Mouse (Mus musculus) small intestine, adult 2 months (tissue): ENCODE measurements at regions not wholly inside any gene's neighbourhood (a gene's known extent, or its start where the extent isn't known, plus 50 kb on each side); places are given as distances from the start of the nearest gene placed in this dataset.

Experiments
- H3K27ac ChIP-seq: fragments of 200-500 bp; 2 replicates; pipeline ENCODE4 v1.5.1; 2012; ENCODE audit warnings: low read depth, low read length, control low read depth, inconsistent platforms; ENCODE audit not compliant: insufficient read depth
- H3K27me3 ChIP-seq: fragments of 200-500 bp; 2 replicates; pipeline ENCODE4 v1.6.1; 2012; ENCODE audit warnings: mild to moderate bottlenecking, moderate library complexity, low read length, inconsistent platforms; ENCODE audit not compliant: control insufficient read depth, insufficient read depth
- H3K36me3 ChIP-seq: fragments of 200-500 bp; 2 replicates; pipeline ENCODE4 v1.6.1; 2012; ENCODE audit warnings: mild to moderate bottlenecking, low read length, control low read depth, inconsistent platforms; ENCODE audit not compliant: control insufficient read depth, insufficient read depth
- H3K4me1 ChIP-seq: fragments of 200-500 bp; 2 replicates; pipeline ENCODE4 v1.6.1; 2012; ENCODE audit warnings: low read length, inconsistent platforms, mixed read lengths; ENCODE audit not compliant: control insufficient read depth, insufficient read depth, insufficient read length
- H3K4me3 ChIP-seq: fragments of 200-500 bp; 2 replicates; pipeline ENCODE4 v1.5.1; 2012; ENCODE audit warnings: low read depth, mild to moderate bottlenecking, control low read depth, inconsistent platforms, low read length, moderate library complexity
- CTCF ChIP-seq: fragments of 200-500 bp; IDR thresholded peaks from 2 replicates; pipeline ENCODE4 v1.5.1; 2012; ENCODE audit warnings: low read depth, mild to moderate bottlenecking, control low read depth, inconsistent platforms, low read length, moderate library complexity, mixed read lengths; ENCODE audit not compliant: insufficient replicate concordance, insufficient read length; ENCODE audit errors: extremely low read depth
- POLR2A ChIP-seq: fragments of 200-500 bp; IDR thresholded peaks from 2 replicates; pipeline ENCODE4 v1.6.1; 2012; ENCODE audit warnings: low read depth, mild to moderate bottlenecking, control low read depth, inconsistent platforms, low read length, moderate library complexity
- WGBS: fragments of 180-500 bp; shearing (Covaris S2); methylation state at CpG from one replicate; pipeline ENCODE4 v1.1.7; 2018; 5-methylcytosine and 5-hydroxymethylcytosine counted together

DNA sequence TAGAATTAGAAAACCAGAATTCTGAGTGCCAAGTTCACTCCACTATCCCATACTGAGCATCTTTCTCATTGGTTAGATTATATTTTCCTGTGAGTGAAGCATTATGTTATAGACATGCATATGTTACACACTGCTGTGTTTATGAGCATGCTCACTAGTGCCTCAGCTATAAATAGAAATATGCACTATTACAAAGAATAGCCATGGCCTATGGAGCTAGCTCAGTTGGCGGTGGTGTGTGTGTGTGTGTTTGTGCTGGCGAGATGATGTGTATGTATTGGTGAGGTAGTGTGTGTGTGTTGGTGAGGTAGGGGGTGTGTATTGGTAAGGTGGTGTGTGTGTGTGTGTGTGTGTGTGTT is 106.2 kb downstream of the Sec31a start:
- Histone ChIP-seq H3K27me3 (no peaks in the 10 kb centered on the region), H3K27ac (no peak overlapping the region), H3K36me3 (no peaks in the 10 kb centered on the region), H3K4me3 (no peak overlapping the region), H3K4me1 (no peaks in the 10 kb centered on the region)
- 84% methylated on average over 2 of the region's 2 CpGs for WGBS
- no peak for TF ChIP-seq POLR2A
- TF ChIP-seq CTCF = no peak

DNA sequence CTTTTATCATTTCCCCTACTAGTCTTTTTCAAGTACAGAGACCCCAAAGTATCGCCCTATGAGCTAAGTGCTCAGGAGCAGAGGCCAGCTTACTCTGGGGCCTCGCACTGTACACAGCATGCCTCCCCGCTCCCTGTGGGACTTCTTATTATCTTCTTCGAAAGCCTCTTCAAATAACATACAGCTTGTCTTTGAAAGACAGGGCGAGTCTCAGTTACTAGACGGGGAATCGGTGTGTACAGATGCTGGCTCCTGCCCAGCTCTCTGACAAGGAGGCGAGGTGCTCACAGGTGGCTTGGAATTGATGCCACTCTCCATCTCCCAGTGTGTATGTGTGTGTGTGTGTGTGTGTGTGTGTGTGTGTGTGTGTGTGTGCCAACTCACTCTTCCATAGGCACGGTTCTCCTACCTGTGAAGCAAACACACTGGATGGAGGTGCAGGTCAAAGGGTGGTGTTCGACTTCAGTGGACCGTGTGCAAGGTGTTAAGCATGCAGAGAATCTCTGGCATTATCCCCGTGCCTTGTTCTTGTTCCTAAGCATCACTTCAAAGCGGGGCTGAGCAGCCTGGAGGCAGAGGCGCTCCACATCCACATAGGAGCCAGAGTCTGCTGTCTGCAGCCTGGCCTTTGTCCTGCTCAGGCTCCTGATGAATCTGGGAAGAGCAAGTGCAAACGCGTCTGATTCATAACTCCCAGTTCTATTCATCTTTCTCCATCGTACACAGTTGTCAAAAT is 106.8 kb downstream of the Sec31a start:
- 58% methylated on average over 17 of the region's 17 CpGs for WGBS
- Histone ChIP-seq H3K4me3 (no peak overlapping the region), H3K4me1 (no peaks in the 10 kb centered on the region), H3K27me3 (no peaks in the 10 kb centered on the region), H3K27ac (no peak overlapping the region), H3K36me3 (no peaks in the 10 kb centered on the region)
- TF ChIP-seq CTCF = no peak
- no peak for TF ChIP-seq POLR2A

DNA sequence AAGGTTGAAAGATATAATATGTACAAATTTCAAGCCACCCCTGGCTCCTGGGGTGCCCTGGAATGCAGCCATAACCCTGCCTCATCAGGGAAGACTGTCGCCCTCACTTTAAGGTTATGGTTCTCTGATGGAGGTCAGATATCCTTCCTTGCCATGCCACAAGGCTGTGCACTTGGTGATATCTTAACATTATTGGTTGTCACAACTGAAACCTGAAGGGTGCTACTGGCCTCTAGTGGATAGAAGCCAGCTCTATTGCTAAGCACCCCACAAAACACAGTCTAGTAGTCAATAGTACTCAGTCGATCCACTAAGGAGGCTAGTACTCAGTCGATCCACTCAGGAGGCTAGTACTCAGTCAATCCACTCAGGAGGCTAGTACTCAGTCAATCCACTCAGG is 111.6 kb downstream of the Sec31a start:
- H3K4me1 ChIP-seq = no peaks in the 10 kb centered on the region
- no peaks in the 10 kb centered on the region for H3K36me3 ChIP-seq
- H3K27me3 ChIP-seq = no peaks in the 10 kb centered on the region
- TF ChIP-seq CTCF = no peak
- TF ChIP-seq POLR2A = no peak
- no peak overlapping the region for H3K27ac ChIP-seq
- no peak overlapping the region for H3K4me3 ChIP-seq
- WGBS = 54% methylated on average over 3 of the region's 3 CpGs

DNA sequence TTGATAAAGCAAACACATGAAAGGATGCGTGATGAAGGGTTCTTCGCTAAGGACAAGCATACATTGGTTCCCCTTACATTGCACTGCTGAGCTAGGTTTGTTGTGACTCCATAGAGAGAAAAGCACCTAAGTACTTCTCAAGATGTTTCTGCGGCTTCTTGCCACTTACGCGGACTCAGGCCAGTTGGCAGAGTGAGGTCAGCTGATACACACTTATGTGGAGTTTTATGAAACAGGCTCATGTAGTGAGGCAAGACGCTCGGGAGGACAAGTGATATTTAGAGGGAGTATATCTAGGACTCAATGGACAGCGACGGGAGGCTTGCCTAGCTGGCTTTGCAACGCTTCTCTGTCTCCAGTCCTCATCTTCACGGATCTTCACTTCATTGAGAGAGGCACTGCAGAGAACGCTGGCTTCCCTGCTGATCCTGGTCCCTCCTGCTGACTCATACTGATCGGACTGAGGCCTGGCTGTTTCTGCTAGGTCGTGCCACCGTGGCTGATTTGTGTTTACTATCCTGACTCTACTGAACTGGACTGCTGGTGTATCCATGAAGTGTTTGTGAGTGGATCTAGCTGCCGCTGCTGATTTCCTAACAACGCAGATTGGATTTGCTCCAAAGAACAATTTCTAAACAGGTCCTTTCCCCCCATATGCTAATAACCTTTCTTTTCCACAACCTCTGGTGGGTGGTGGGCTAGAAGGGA is 113.8 kb downstream of the Sec31a start:
- H3K4me1 ChIP-seq = no peaks in the 10 kb centered on the region
- TF ChIP-seq POLR2A (no peak), CTCF (no peak)
- 74% methylated on average over 17 of the region's 17 CpGs for WGBS
- no peaks in the 10 kb centered on the region for H3K36me3 ChIP-seq
- no peak overlapping the region for H3K4me3 ChIP-seq
- H3K27me3 ChIP-seq = no peaks in the 10 kb centered on the region
- H3K27ac ChIP-seq = no peak overlapping the region

DNA sequence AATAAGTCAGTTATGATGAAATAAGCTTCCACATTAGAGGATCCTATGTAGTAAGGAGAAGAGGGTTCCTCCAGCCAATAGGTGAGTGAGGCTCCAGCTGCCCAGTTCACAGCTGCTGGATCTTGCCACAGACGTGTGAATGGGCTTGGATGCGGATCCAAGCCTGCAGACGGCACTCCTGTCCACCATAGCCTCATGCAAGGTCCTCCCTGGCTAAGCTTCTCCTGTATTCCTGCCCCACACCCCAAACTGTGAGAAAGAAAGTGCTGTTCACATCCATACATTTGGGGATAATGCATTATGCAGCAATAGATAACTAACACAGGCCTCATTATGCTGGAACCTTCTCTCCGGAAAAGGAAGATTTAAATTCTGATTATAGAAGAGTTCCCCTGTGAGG is 116.9 kb downstream of the Sec31a start:
- H3K27me3 ChIP-seq = no peaks in the 10 kb centered on the region
- 88% methylated on average over 4 of the region's 4 CpGs for WGBS

DNA sequence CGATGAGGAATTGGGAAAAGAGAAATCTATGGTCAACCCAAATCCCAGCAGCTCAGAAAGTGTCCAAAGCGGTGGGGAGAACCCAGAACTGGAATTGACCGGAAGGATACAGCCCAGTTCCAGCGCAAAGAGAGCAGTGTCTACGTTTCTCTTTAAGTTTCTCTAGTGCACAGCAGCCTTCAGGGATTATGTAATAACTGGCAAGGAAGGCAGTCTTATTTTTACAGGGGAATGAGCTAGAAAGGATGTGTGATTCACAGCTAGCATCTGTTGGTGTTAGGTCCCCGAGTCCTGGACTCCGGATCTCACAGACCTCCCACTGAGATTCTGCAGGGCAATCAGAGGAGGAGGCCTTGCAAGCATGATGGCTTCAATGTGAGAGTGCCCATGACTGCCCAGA is 121.8 kb downstream of the Sec31a start:
- H3K4me3 ChIP-seq = no peak overlapping the region
- WGBS = 75% methylated on average over 7 of the region's 7 CpGs
- no peaks in the 10 kb centered on the region for H3K4me1 ChIP-seq
- no peak overlapping the region for H3K27ac ChIP-seq
- no peaks in the 10 kb centered on the region for H3K36me3 ChIP-seq
- TF ChIP-seq POLR2A (no peak), CTCF (no peak)
- H3K27me3 ChIP-seq = no peaks in the 10 kb centered on the region

More for the DNA sequence above, 116.9 kb downstream of the Sec31a start:
- H3K4me3 ChIP-seq = no peak overlapping the region
- TF ChIP-seq POLR2A = no peak
- no peak for TF ChIP-seq CTCF
- no peaks in the 10 kb centered on the region for H3K4me1 ChIP-seq
- H3K36me3 ChIP-seq = no peaks in the 10 kb centered on the region
- H3K27ac ChIP-seq = no peak overlapping the region

DNA sequence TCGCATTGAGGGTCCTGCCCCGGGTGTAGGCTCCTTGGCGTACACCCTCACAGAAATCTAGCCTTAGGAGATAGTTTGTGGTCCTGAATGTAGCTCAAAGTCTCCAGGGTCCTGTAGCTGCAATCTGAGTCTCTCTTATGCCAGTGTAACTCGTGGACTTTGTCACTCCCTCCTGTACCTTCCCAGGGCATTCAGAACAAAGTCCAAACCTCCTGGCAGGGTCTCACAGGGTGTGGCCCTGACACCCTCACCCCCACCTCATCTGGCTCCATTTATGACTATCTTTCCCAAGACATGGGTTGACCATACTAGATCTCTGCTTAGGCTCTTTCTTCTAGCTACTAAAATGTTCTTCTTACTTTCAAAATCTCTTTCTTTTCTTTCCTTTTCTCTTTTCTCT is 120.6 kb upstream of the Tmem150c start:
- no peak for TF ChIP-seq CTCF
- TF ChIP-seq POLR2A = no peak
- Histone ChIP-seq H3K36me3 (no peaks in the 10 kb centered on the region), H3K4me1 (peaks cover 5% of the 10 kb centered on the region; the same call in 1 of the 2 replicates), H3K4me3 (no peak overlapping the region), H3K27ac (no peak overlapping the region), H3K27me3 (no peaks in the 10 kb centered on the region)
- WGBS = 72% methylated on average over 4 of the region's 4 CpGs
